Mouse (Mus musculus): ENCODE results near the gene Lamp1. TPM values are rescaled to one million over a fixed set of nuclear protein-coding genes. Genes with fewer than 3 reads are reported as not detected.

The Lamp1 gene
- polyA plus RNA-seq, 1 experiment from 2014 or later, result 292 TPM

GRCm38 (mm10) chr8:13200301-13201012 lies 41.5 kb downstream of the Lamp1 start, which contains the start of gene Grtp1:
TSS of gene Grtp1 (minus strand) at chr8:13200620.
- no peak within 1 kb of the TSS for H3K27ac ChIP-seq (replicated peaks; ENCODE audit: low read depth, low read length)
- H3K27me3 ChIP-seq (ENCODE audit: control insufficient read depth, insufficient read depth, low read length), result peaks cover 23% of the 10 kb centered on the region
- H3K36me3 ChIP-seq (ENCODE audit: control insufficient read depth, insufficient read depth, low read length), result no peaks in the 10 kb centered on the region
- peaks cover 7% of the 10 kb centered on the region for H3K4me1 ChIP-seq (ENCODE audit: control insufficient read depth, insufficient read depth, low read length)
- WGBS, result under 1% methylated on average over 58 of the region's 58 CpGs
- H3K4me2 ChIP-seq (ENCODE audit: low read length), result peak within 1 kb of the TSS; percentile 85
- peak within 1 kb of the TSS; percentile 75 for H3K9ac ChIP-seq (replicated peaks; ENCODE audit: low read length)
- no peaks in the 10 kb centered on the region for H3K9me3 ChIP-seq (ENCODE audit: control insufficient read depth, low read length)
- peak within 1 kb of the TSS; percentile 80 for H3K4me3 ChIP-seq (replicated peaks; ENCODE audit: low read depth, low read length)
- DNase-seq, result peak; percentile 70
- peak; percentile 69; the same call in 1 of the 2 replicates for ATAC-seq (ENCODE audit: low FRiP score, low TSS enrichment)

GRCm38 (mm10) chr8:13201013-13201334 lies 42.0 kb downstream of the Lamp1 start:
- Histone ChIP-seq H3K9me3 (ENCODE audit: control insufficient read depth, low read length) (no peaks in the 10 kb centered on the region), H3K9ac (replicated peaks; ENCODE audit: low read length) (0 out of 2 replicates have a peak overlapping the region, but pooled peaks have one; percentile 75), H3K4me3 (replicated peaks; ENCODE audit: low read depth, low read length) (peak overlapping the region; percentile 80), H3K27me3 (ENCODE audit: control insufficient read depth, insufficient read depth, low read length) (peaks cover 23% of the 10 kb centered on the region), H3K36me3 (ENCODE audit: control insufficient read depth, insufficient read depth, low read length) (no peaks in the 10 kb centered on the region), H3K4me2 (ENCODE audit: low read length) (peak overlapping the region; percentile 85), H3K27ac (replicated peaks; ENCODE audit: low read depth, low read length) (no peak overlapping the region), H3K4me1 (ENCODE audit: control insufficient read depth, insufficient read depth, low read length) (peaks cover 7% of the 10 kb centered on the region)
- DNase-seq (peak; percentile 24), ATAC-seq (ENCODE audit: low FRiP score, low TSS enrichment) (no peak)
- WGBS, result 1% methylated on average over 18 of the region's 18 CpGs

GRCm38 (mm10) chr8:13202041-13202440 lies 43.1 kb downstream of the Lamp1 start:
- Histone ChIP-seq H3K36me3 (ENCODE audit: control insufficient read depth, insufficient read depth, low read length) (no peaks in the 10 kb centered on the region), H3K4me2 (ENCODE audit: low read length) (no peak overlapping the region), H3K4me1 (ENCODE audit: control insufficient read depth, insufficient read depth, low read length) (peaks cover 7% of the 10 kb centered on the region), H3K9me3 (ENCODE audit: control insufficient read depth, low read length) (no peaks in the 10 kb centered on the region), H3K27me3 (ENCODE audit: control insufficient read depth, insufficient read depth, low read length) (peaks cover 23% of the 10 kb centered on the region), H3K4me3 (replicated peaks; ENCODE audit: low read depth, low read length) (no peak overlapping the region), H3K27ac (replicated peaks; ENCODE audit: low read depth, low read length) (no peak overlapping the region), H3K9ac (replicated peaks; ENCODE audit: low read length) (no peak overlapping the region)
- DNase-seq, result no peak
- no peak for ATAC-seq (ENCODE audit: low FRiP score, low TSS enrichment)
- 54% methylated on average over 3 of the region's 3 CpGs for WGBS

GRCm38 (mm10) chr8:13202806-13203205 lies 43.8 kb downstream of the Lamp1 start:
- no peaks in the 10 kb centered on the region for H3K36me3 ChIP-seq (ENCODE audit: control insufficient read depth, insufficient read depth, low read length)
- ATAC-seq (ENCODE audit: low FRiP score, low TSS enrichment), result no peak
- no peaks in the 10 kb centered on the region for H3K9me3 ChIP-seq (ENCODE audit: control insufficient read depth, low read length)
- H3K27me3 ChIP-seq (ENCODE audit: control insufficient read depth, insufficient read depth, low read length), result peaks cover 23% of the 10 kb centered on the region
- H3K4me1 ChIP-seq (ENCODE audit: control insufficient read depth, insufficient read depth, low read length), result peaks cover 7% of the 10 kb centered on the region
- 86% methylated on average over 3 of the region's 3 CpGs for WGBS
- H3K27ac ChIP-seq (replicated peaks; ENCODE audit: low read depth, low read length), result no peak overlapping the region
- H3K9ac ChIP-seq (replicated peaks; ENCODE audit: low read length), result no peak overlapping the region
- H3K4me2 ChIP-seq (ENCODE audit: low read length), result no peak overlapping the region
- no peak for DNase-seq
- H3K4me3 ChIP-seq (replicated peaks; ENCODE audit: low read depth, low read length), result no peak overlapping the region

GRCm38 (mm10) chr8:13203472-13203871 lies 44.5 kb downstream of the Lamp1 start:
- ATAC-seq (ENCODE audit: low FRiP score, low TSS enrichment), result no peak
- Histone ChIP-seq H3K36me3 (ENCODE audit: control insufficient read depth, insufficient read depth, low read length) (no peaks in the 10 kb centered on the region), H3K4me2 (ENCODE audit: low read length) (no peak overlapping the region), H3K9me3 (ENCODE audit: control insufficient read depth, low read length) (no peaks in the 10 kb centered on the region), H3K27ac (replicated peaks; ENCODE audit: low read depth, low read length) (no peak overlapping the region), H3K4me1 (ENCODE audit: control insufficient read depth, insufficient read depth, low read length) (peaks cover 7% of the 10 kb centered on the region), H3K4me3 (replicated peaks; ENCODE audit: low read depth, low read length) (no peak overlapping the region), H3K9ac (replicated peaks; ENCODE audit: low read length) (no peak overlapping the region), H3K27me3 (ENCODE audit: control insufficient read depth, insufficient read depth, low read length) (peaks cover 23% of the 10 kb centered on the region)
- WGBS, result 58% methylated on average over 1 of the region's 1 CpGs
- no peak for DNase-seq

GRCm38 (mm10) chr8:13204371-13205140 lies 45.6 kb downstream of the Lamp1 start:
- Histone ChIP-seq H3K27me3 (ENCODE audit: control insufficient read depth, insufficient read depth, low read length) (peaks cover 23% of the 10 kb centered on the region), H3K36me3 (ENCODE audit: control insufficient read depth, insufficient read depth, low read length) (no peaks in the 10 kb centered on the region), H3K4me1 (ENCODE audit: control insufficient read depth, insufficient read depth, low read length) (peaks cover 7% of the 10 kb centered on the region), H3K4me3 (replicated peaks; ENCODE audit: low read depth, low read length) (no peak overlapping the region), H3K27ac (replicated peaks; ENCODE audit: low read depth, low read length) (no peak overlapping the region), H3K4me2 (ENCODE audit: low read length) (no peak overlapping the region), H3K9ac (replicated peaks; ENCODE audit: low read length) (no peak overlapping the region), H3K9me3 (ENCODE audit: control insufficient read depth, low read length) (no peaks in the 10 kb centered on the region)
- no peak for DNase-seq
- no peak for ATAC-seq (ENCODE audit: low FRiP score, low TSS enrichment)
- WGBS, result 76% methylated on average over 12 of the region's 12 CpGs

- 87% methylated on average over 5 of the region's 5 CpGs for WGBS
- Histone ChIP-seq H3K9me3 (ENCODE audit: control insufficient read depth, low read length) (no peaks in the 10 kb centered on the region), H3K36me3 (ENCODE audit: control insufficient read depth, insufficient read depth, low read length) (no peaks in the 10 kb centered on the region), H3K4me2 (ENCODE audit: low read length) (no peak overlapping the region), H3K9ac (replicated peaks; ENCODE audit: low read length) (no peak overlapping the region), H3K4me1 (ENCODE audit: control insufficient read depth, insufficient read depth, low read length) (peaks cover 7% of the 10 kb centered on the region), H3K4me3 (replicated peaks; ENCODE audit: low read depth, low read length) (no peak overlapping the region), H3K27ac (replicated peaks; ENCODE audit: low read depth, low read length) (no peak overlapping the region), H3K27me3 (ENCODE audit: control insufficient read depth, insufficient read depth, low read length) (peaks cover 23% of the 10 kb centered on the region)
- DNase-seq (no peak), ATAC-seq (ENCODE audit: low FRiP score, low TSS enrichment) (no peak)
Observed at GRCm38 (mm10) chr8:13205311-13205710, 46.4 kb downstream of the Lamp1 start.

GRCm38 (mm10) chr8:13206290-13206689 lies 47.3 kb downstream of the Lamp1 start:
- 48% methylated on average over 5 of the region's 5 CpGs for WGBS
- no peaks in the 10 kb centered on the region for H3K36me3 ChIP-seq (ENCODE audit: control insufficient read depth, insufficient read depth, low read length)
- DNase-seq (no peak), ATAC-seq (ENCODE audit: low FRiP score, low TSS enrichment) (no peak)
- peaks cover 18% of the 10 kb centered on the region for H3K27me3 ChIP-seq (ENCODE audit: control insufficient read depth, insufficient read depth, low read length)
- H3K9ac ChIP-seq (replicated peaks; ENCODE audit: low read length), result no peak overlapping the region
- H3K9me3 ChIP-seq (ENCODE audit: control insufficient read depth, low read length), result no peaks in the 10 kb centered on the region
- no peak overlapping the region for H3K4me2 ChIP-seq (ENCODE audit: low read length)
- no peak overlapping the region for H3K27ac ChIP-seq (replicated peaks; ENCODE audit: low read depth, low read length)
- H3K4me1 ChIP-seq (ENCODE audit: control insufficient read depth, insufficient read depth, low read length), result peaks cover under 1% of the 10 kb centered on the region; the same call in 1 of the 2 replicates
- H3K4me3 ChIP-seq (replicated peaks; ENCODE audit: low read depth, low read length), result no peak overlapping the region

All from midbrain, embryonic 14.5 days (tissue).